Mouse (Mus musculus): Measurements from ENCODE around the gene Vmp1. TPM values are rescaled to one million over a fixed set of nuclear protein-coding genes. Genes with fewer than 3 reads are reported as not detected.

Vmp1 gene
- polyA plus RNA-seq, 1 experiment from 2014 or later, result 87.3 TPM

DNA sequence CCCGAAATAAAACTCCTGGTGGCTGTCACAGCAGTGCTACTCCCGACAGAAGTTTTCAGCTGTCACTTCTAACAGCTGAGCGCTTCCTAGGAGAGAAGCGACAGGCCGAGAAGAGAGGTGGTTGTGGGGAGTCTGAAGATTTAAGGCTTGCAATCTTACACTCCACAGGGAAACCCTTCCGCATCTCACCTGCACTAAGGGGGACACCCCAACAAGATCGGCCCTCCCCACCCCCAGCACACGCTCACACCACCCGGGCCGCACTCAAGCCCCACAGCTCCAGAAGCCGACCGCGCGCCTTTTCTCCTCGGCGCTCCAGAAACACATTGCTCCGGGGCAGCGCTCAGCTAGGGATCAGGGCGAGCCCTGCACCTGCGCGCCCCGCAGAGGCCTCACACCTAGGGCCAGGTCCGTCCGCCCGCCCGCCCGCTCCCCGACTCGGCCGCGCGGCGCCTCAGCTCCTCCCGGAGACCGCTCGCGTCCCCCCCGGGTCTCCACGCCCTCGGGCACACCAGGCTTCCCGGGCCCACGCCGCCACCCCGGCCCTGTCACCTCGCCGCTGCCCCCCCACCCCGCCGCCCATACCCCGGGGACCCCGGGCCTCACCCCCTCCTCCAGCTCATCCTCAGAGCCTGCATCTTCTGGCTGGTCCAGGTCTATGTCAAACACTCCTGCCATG lies 139.5 kb downstream of the Vmp1 start:
- peak; percentile 67 for ATAC-seq (ENCODE audit: low read depth)
- Histone ChIP-seq H3K27me3 (ENCODE audit: control insufficient read depth, insufficient read depth, low read depth, low read length) (no peaks in the 10 kb centered on the region), H3K4me3 (ENCODE audit: low read depth, low read length) (peak overlapping the region; percentile 95), H3K9ac (ENCODE audit: low read depth, low read length) (peak overlapping the region; percentile 98), H3K9me3 (replicated peaks; ENCODE audit: control insufficient read depth, low read length) (no peaks in the 10 kb centered on the region), H3K4me2 (ENCODE audit: low read depth, low read length) (peak overlapping the region; percentile 66), H3K27ac (ENCODE audit: low read length) (peak overlapping the region; percentile 89), H3K4me1 (ENCODE audit: control insufficient read depth, low read depth, low read length) (peaks cover 21% of the 10 kb centered on the region), H3K36me3 (ENCODE audit: control insufficient read depth, insufficient read depth) (no peaks in the 10 kb centered on the region)
- under 1% methylated on average over 45 of the region's 50 CpGs for WGBS (ENCODE audit: insufficient replicate concordance)

DNA sequence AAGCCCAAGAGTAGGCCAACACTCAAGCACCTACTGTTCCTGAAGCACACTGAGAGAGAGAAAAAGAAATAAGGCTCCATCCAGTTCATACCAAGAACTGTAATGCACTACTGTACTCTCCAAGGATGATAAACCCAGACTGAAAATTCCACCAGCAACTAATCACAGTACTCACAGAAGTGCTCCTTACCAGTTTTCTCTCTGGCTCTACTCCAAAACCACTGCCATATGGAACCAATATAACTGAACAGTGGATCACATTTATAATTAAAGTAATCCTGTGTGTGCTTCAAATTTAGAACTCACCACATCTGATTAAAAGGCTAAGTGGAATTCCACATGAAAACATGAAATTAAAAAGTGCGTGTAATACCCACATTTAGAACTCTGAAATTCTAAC lies 140.8 kb downstream of the Vmp1 start:
- ATAC-seq (ENCODE audit: low read depth), result no peak
- H3K27me3 ChIP-seq (ENCODE audit: control insufficient read depth, insufficient read depth, low read depth, low read length), result no peaks in the 10 kb centered on the region
- no peak overlapping the region for H3K27ac ChIP-seq (ENCODE audit: low read length)
- peaks cover 21% of the 10 kb centered on the region for H3K4me1 ChIP-seq (ENCODE audit: control insufficient read depth, low read depth, low read length)
- WGBS (ENCODE audit: insufficient replicate concordance), result 80% methylated on average over 1 of the region's 1 CpGs
- peak overlapping the region; percentile 66; the same call in 1 of the 2 replicates for H3K4me2 ChIP-seq (ENCODE audit: low read depth, low read length)
- no peak overlapping the region for H3K9ac ChIP-seq (ENCODE audit: low read depth, low read length)
- H3K4me3 ChIP-seq (ENCODE audit: low read depth, low read length), result no peak overlapping the region
- no peaks in the 10 kb centered on the region for H3K9me3 ChIP-seq (replicated peaks; ENCODE audit: control insufficient read depth, low read length)
- no peaks in the 10 kb centered on the region for H3K36me3 ChIP-seq (ENCODE audit: control insufficient read depth, insufficient read depth)

DNA sequence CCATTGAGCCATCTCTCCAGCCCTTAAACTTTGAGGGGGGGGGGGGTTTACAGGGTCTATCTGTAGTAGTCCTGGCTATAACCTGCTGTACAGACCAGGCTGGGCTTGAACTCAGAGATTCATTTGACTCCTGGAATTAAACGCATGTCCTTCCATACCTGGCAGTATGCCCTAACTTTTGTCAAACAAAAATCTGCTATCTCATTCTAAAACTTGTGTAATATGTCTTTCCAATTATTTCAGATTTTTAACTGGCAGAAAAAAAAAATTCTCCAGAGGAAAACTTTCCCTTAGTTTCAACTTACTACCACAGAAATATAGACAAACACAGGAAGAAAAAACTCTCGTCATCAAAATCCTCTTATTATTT lies 143.2 kb downstream of the Vmp1 start:
- H3K4me1 ChIP-seq (ENCODE audit: control insufficient read depth, low read depth, low read length), result peaks cover 14% of the 10 kb centered on the region
- H3K27me3 ChIP-seq (ENCODE audit: control insufficient read depth, insufficient read depth, low read depth, low read length), result no peaks in the 10 kb centered on the region
- H3K4me3 ChIP-seq (ENCODE audit: low read depth, low read length), result no peak overlapping the region
- H3K36me3 ChIP-seq (ENCODE audit: control insufficient read depth, insufficient read depth), result no peaks in the 10 kb centered on the region
- no peak for ATAC-seq (ENCODE audit: low read depth)
- H3K27ac ChIP-seq (ENCODE audit: low read length), result no peak overlapping the region
- H3K9ac ChIP-seq (ENCODE audit: low read depth, low read length), result no peak overlapping the region
- WGBS (ENCODE audit: insufficient replicate concordance), result 79% methylated on average over 2 of the region's 2 CpGs
- no peak overlapping the region for H3K4me2 ChIP-seq (ENCODE audit: low read depth, low read length)
- no peaks in the 10 kb centered on the region for H3K9me3 ChIP-seq (replicated peaks; ENCODE audit: control insufficient read depth, low read length)

DNA sequence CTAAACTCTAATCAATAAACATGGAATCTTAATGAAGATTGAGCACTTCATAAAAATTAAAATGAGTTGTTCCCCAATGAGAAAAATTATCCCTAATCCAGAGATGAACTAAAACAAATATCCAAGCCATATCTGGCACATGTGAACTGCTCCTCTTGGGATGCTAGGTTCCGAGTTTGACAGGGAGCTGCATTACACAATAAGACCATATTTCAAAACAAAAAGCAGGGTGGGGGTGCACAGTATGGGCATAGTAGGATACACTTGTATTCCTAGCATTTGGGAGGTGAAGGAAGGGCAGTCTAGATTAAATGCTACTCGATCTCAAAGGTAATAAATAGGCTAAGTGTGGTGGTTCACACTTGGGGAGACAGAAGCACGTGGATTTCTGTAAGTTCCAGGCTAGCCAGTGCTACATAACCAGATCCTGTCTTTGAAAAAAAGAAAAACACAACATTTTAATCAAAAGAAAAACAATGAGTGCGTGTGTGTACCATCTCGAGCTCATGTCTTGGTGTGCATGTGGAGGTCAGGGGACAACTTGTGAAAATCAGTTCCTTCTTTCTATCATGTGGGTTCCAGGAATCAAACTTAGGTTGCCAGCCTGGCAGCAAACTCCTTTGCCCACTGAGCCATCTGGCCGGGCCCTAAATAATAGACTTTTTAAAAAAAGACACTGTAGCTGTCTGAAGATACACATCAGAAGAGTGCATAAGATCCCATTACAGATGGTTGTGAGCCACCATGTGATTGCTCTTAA lies 143.7 kb downstream of the Vmp1 start:
- Histone ChIP-seq H3K27me3 (ENCODE audit: control insufficient read depth, insufficient read depth, low read depth, low read length) (no peaks in the 10 kb centered on the region), H3K4me2 (ENCODE audit: low read depth, low read length) (no peak overlapping the region), H3K9ac (ENCODE audit: low read depth, low read length) (no peak overlapping the region), H3K4me3 (ENCODE audit: low read depth, low read length) (no peak overlapping the region), H3K27ac (ENCODE audit: low read length) (no peak overlapping the region), H3K36me3 (ENCODE audit: control insufficient read depth, insufficient read depth) (no peaks in the 10 kb centered on the region), H3K9me3 (replicated peaks; ENCODE audit: control insufficient read depth, low read length) (no peaks in the 10 kb centered on the region), H3K4me1 (ENCODE audit: control insufficient read depth, low read depth, low read length) (peaks cover 14% of the 10 kb centered on the region)
- no peak for ATAC-seq (ENCODE audit: low read depth)
- 77% methylated on average over 6 of the region's 6 CpGs for WGBS (ENCODE audit: insufficient replicate concordance)

DNA sequence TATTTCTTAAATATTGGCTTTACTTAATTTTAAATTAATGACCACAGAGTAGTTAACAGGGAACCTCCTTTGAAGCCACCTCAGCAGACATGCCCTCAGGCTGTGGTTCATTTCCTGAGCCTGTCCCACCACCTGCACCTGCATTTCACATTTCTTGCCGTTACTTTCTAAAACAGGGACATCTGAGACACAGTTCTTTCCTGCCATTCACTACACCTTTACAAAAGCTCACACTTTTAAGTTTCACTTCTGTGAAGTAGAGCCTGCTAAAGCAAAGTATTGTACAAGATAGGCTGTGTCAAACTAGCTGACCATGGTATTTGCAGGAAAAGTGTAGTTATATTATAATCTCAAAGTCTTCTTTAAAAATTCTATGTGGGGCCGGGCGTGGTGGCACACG lies 144.8 kb downstream of the Vmp1 start:
- no peak overlapping the region for H3K27ac ChIP-seq (ENCODE audit: low read length)
- peaks cover 14% of the 10 kb centered on the region for H3K4me1 ChIP-seq (ENCODE audit: control insufficient read depth, low read depth, low read length)
- no peak overlapping the region for H3K4me2 ChIP-seq (ENCODE audit: low read depth, low read length)
- ATAC-seq (ENCODE audit: low read depth), result no peak
- 81% methylated on average over 4 of the region's 4 CpGs for WGBS (ENCODE audit: insufficient replicate concordance)
- peaks cover 2% of the 10 kb centered on the region; the same call in 1 of the 2 replicates for H3K36me3 ChIP-seq (ENCODE audit: control insufficient read depth, insufficient read depth)
- H3K9me3 ChIP-seq (replicated peaks; ENCODE audit: control insufficient read depth, low read length), result no peaks in the 10 kb centered on the region
- no peaks in the 10 kb centered on the region for H3K27me3 ChIP-seq (ENCODE audit: control insufficient read depth, insufficient read depth, low read depth, low read length)
- H3K9ac ChIP-seq (ENCODE audit: low read depth, low read length), result no peak overlapping the region
- H3K4me3 ChIP-seq (ENCODE audit: low read depth, low read length), result no peak overlapping the region

DNA sequence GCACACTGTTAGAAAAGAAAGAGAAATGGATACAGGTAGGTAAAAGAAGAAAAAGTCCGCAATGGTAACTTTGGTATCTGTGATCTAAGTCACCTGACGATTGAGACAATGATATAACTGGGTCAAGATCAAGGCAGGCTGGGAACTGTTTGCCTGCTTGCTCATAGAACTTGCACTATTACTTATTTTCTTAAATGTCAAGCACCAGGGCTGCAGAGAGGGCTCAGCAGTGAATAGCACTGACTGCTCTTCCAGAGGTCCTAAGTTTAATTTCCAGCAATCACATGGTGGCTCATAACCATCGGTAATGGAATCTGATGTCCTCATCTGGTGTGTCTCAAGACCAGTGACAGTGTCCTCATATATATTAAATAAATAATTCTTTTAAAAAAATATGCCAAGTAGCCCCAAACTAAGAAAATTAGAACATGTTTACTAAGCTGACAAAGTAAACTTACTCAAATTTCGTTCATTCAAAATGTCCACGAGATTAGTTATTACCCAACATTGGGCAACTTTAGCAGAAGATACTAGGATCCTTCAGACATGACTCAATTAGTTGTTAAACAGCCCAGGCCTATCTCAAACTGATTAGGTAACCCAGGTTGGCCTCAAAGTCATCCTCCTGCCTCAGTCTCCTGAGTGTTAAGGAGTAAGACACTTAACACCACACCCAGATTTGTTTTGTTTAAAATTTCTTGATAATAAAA lies 149.3 kb downstream of the Vmp1 start:
- Histone ChIP-seq H3K9me3 (replicated peaks; ENCODE audit: control insufficient read depth, low read length) (no peaks in the 10 kb centered on the region), H3K27ac (ENCODE audit: low read length) (no peak overlapping the region), H3K4me2 (ENCODE audit: low read depth, low read length) (no peak overlapping the region), H3K4me1 (ENCODE audit: control insufficient read depth, low read depth, low read length) (no peaks in the 10 kb centered on the region; the same call in 1 of the 2 replicates), H3K36me3 (ENCODE audit: control insufficient read depth, insufficient read depth) (peaks cover 14% of the 10 kb centered on the region), H3K4me3 (ENCODE audit: low read depth, low read length) (no peak overlapping the region), H3K27me3 (ENCODE audit: control insufficient read depth, insufficient read depth, low read depth, low read length) (no peaks in the 10 kb centered on the region), H3K9ac (ENCODE audit: low read depth, low read length) (no peak overlapping the region)
- WGBS (ENCODE audit: insufficient replicate concordance), result 77% methylated on average over 5 of the region's 5 CpGs
- no peak for ATAC-seq (ENCODE audit: low read depth)

MicroRNA genes within 50 kb of the gene (microRNA counts, 519-probe panel; counts per million panel counts)
- 3,388 counts per million, percentile 90 among the panel's probes with 10 or more counts for microRNA mmu-miR-21

Small RNA genes within 50 kb of the gene (microRNA-seq; reads per million reads assigned to microRNA genes)
- 27,232 reads per million, percentile 98 among the genes with 10 or more reads in this experiment for gene Mir21a

Other genes with a start within 250 kb of the Vmp1 start
- 17.2 and 17.6 TPM in 2 replicates for gene Rnft1, start 199.2 kb downstream of the Vmp1 start, polyA plus RNA-seq (2015; fragmentation: Nextera tagmentation; extraction: Ambion mirVana)
- gene Rps6kb1, start 139.0 kb downstream of the Vmp1 start, polyA plus RNA-seq (2015; fragmentation: Nextera tagmentation; extraction: Ambion mirVana), result 21.1 and 22.0 TPM in 2 replicates
- 8.8 TPM in 2 replicates for gene Tubd1, start 138.8 kb downstream of the Vmp1 start, polyA plus RNA-seq (2015; fragmentation: Nextera tagmentation; extraction: Ambion mirVana)
- gene Ptrh2, start 149 bp upstream of the Vmp1 start, polyA plus RNA-seq (2015; fragmentation: Nextera tagmentation; extraction: Ambion mirVana), result 13.3 and 13.7 TPM in 2 replicates
- 87.5 and 96.5 TPM in 2 replicates for gene Cltc, start 73.7 kb upstream of the Vmp1 start, polyA plus RNA-seq (2015; fragmentation: Nextera tagmentation; extraction: Ambion mirVana)
- 10.4 and 10.8 TPM in 2 replicates for gene Dhx40, start 123.9 kb upstream of the Vmp1 start, polyA plus RNA-seq (2015; fragmentation: Nextera tagmentation; extraction: Ambion mirVana)